Mouse (Mus musculus) C2C12 (cell line): ENCODE measurements at regions not wholly inside any gene's neighbourhood (a gene's known extent, or its start where the extent isn't known, plus 50 kb on each side); places are given as distances from the start of the nearest gene placed in this dataset.

Experiments used
- CTCF ChIP-seq: IDR thresholded peaks from one replicate; pipeline ENCODE4 v1.5.1; 2011; ENCODE audit not compliant: control insufficient read depth, insufficient read depth, insufficient read length
- MAX ChIP-seq: IDR thresholded peaks from one replicate; pipeline ENCODE4 v1.6.1; 2011; ENCODE audit warnings: mild to moderate bottlenecking, control low read depth

GRCm38 (mm10) chr12:9228486-9228885 lies 198.7 kb downstream of the Ttc32 start:
- TF ChIP-seq CTCF: no peak
- no peak for TF ChIP-seq MAX
